Mouse (Mus musculus) G1E-ER4 (cell line): ENCODE results near the gene Rcn3. TPM values are rescaled to one million over a fixed set of nuclear protein-coding genes. Genes with fewer than 3 reads are reported as not detected.

Experiments
- GATA1 ChIP-seq: IDR thresholded peaks from one replicate; pipeline ENCODE4 v1.8.0; 2012; ENCODE audit warnings: low read length, inconsistent platforms
- polyA plus RNA-seq: library from polyadenylated mRNA; stranded (reverse); fragments of >175 nt; gene quantifications from 2 replicates; pipeline ENCODE4 v1.2.3, GENCODE M21; 2012

Gene Rcn3
- polyA plus RNA-seq, 1 experiment: 1.8 TPM

- TF ChIP-seq GATA1: no peak
Observed at GRCm38 (mm10) chr7:45090251-45090977, 1.6 kb downstream of the Rcn3 start.

- no peak for TF ChIP-seq GATA1
Observed at GRCm38 (mm10) chr7:45088597-45088996, 3.4 kb downstream of the Rcn3 start.

GRCm38 (mm10) chr7:45086084-45086483 is 5.9 kb downstream of the Rcn3 start:
- no peak for TF ChIP-seq GATA1

- no peak for TF ChIP-seq GATA1
Observed at GRCm38 (mm10) chr7:45083300-45083890, 8.6 kb downstream of the Rcn3 start.

GRCm38 (mm10) chr7:45082401-45083299 is 9.4 kb downstream of the Rcn3 start:
- no peak for TF ChIP-seq GATA1

- TF ChIP-seq GATA1: no peak
Observed at GRCm38 (mm10) chr7:45081016-45081415, 11.0 kb downstream of the Rcn3 start.

- no peak for TF ChIP-seq GATA1
Observed at GRCm38 (mm10) chr7:45079856-45080255, 12.2 kb downstream of the Rcn3 start.

- no peak for TF ChIP-seq GATA1
Observed at GRCm38 (mm10) chr7:45078513-45078912, 13.5 kb downstream of the Rcn3 start.

- TF ChIP-seq GATA1: no peak
Observed at GRCm38 (mm10) chr7:45077829-45078228, 14.2 kb downstream of the Rcn3 start.

GRCm38 (mm10) chr7:45077322-45077721 is 14.7 kb downstream of the Rcn3 start:
- no peak for TF ChIP-seq GATA1

- TF ChIP-seq GATA1: no peak
Observed at GRCm38 (mm10) chr7:45076501-45076900, 15.5 kb downstream of the Rcn3 start.

- no peak for TF ChIP-seq GATA1
Observed at GRCm38 (mm10) chr7:45075405-45075804, 16.6 kb downstream of the Rcn3 start.

- no peak for TF ChIP-seq GATA1
Observed at GRCm38 (mm10) chr7:45073949-45074348, 18.1 kb downstream of the Rcn3 start.

- TF ChIP-seq GATA1: no peak
Observed at GRCm38 (mm10) chr7:45073171-45073707, 18.8 kb downstream of the Rcn3 start.

GRCm38 (mm10) chr7:45072230-45072629 is 19.8 kb downstream of the Rcn3 start:
- no peak for TF ChIP-seq GATA1

- TF ChIP-seq GATA1: no peak
Observed at GRCm38 (mm10) chr7:45069671-45070070, 22.4 kb downstream of the Rcn3 start.
